Mouse (Mus musculus) brain, embryonic 14.5 days (tissue): Measurements from ENCODE around the gene Psmd9. TPM values are rescaled to one million over a fixed set of nuclear protein-coding genes. Genes with fewer than 3 reads are reported as not detected.

ENCODE experiments used
- DNase-seq: peaks from one replicate; pipeline ENCODE4 v3.0.0-alpha.2; 2011; ENCODE audit warnings: low read depth
- CTCF ChIP-seq: fragments of 200-500 bp; IDR thresholded peaks from 2 replicates; pipeline ENCODE4 v1.5.1; 2012; ENCODE audit warnings: inconsistent platforms, mild to moderate bottlenecking, moderate library complexity, borderline replicate concordance; ENCODE audit not compliant: insufficient read depth, insufficient read length; ENCODE audit errors: extremely low read depth
- POLR2A ChIP-seq: fragments of 200-500 bp; IDR thresholded peaks from 2 replicates; pipeline ENCODE4 v1.6.1; 2012; ENCODE audit warnings: mild to moderate bottlenecking, inconsistent platforms, borderline replicate concordance; ENCODE audit not compliant: poor library complexity, insufficient read depth, insufficient read length, severe bottlenecking; ENCODE audit errors: extremely low read depth
- polyA plus RNA-seq: library from polyadenylated mRNA; depleted of rRNA; stranded (reverse); fragments of >200 nt; gene quantifications from 2 replicates; pipeline ENCODE4 v1.2.3, GENCODE M21; 2012

Gene Psmd9
- polyA plus RNA-seq, 1 experiment: 36.2 TPM

GRCm38 (mm10) chr5:123226851-123227250 is 57.6 kb downstream of the Psmd9 start:
- TF ChIP-seq CTCF: no peak
- no peak for TF ChIP-seq POLR2A
- DNase-seq: no peak

GRCm38 (mm10) chr5:123227762-123228523 is 58.7 kb downstream of the Psmd9 start:
- TF ChIP-seq POLR2A (peak; percentile 49; the same call in 1 of the 2 replicates), CTCF (no peak)
- DNase-seq: peak; percentile 98

- TF ChIP-seq CTCF (no peak), POLR2A (no peak)
- DNase-seq: no peak
Measured at GRCm38 (mm10) chr5:123228524-123228922, 59.3 kb downstream of the Psmd9 start.

GRCm38 (mm10) chr5:123229296-123229695 is 60.1 kb downstream of the Psmd9 start:
- TF ChIP-seq CTCF (no peak), POLR2A (no peak)
- DNase-seq: no peak

- DNase-seq: no peak
- TF ChIP-seq POLR2A (no peak), CTCF (no peak)
Measured at GRCm38 (mm10) chr5:123232180-123232579, 63.0 kb downstream of the Psmd9 start.

- TF ChIP-seq CTCF (peak; percentile 63; the same call in 1 of the 2 replicates), POLR2A (no peak)
- DNase-seq: peak; percentile 76
Measured at GRCm38 (mm10) chr5:123235731-123236130, 66.5 kb downstream of the Psmd9 start.

GRCm38 (mm10) chr5:123236426-123236825 is 67.2 kb downstream of the Psmd9 start:
- no peak for DNase-seq
- TF ChIP-seq POLR2A: no peak
- no peak for TF ChIP-seq CTCF

GRCm38 (mm10) chr5:123239501-123239900 is 70.3 kb downstream of the Psmd9 start:
- no peak for TF ChIP-seq CTCF
- TF ChIP-seq POLR2A: no peak
- no peak for DNase-seq

GRCm38 (mm10) chr5:123245518-123245917 is 76.3 kb downstream of the Psmd9 start:
- peak; percentile 84 for TF ChIP-seq CTCF
- TF ChIP-seq POLR2A: no peak
- DNase-seq: peak; percentile 70

- no peak for DNase-seq
- TF ChIP-seq CTCF (no peak), POLR2A (no peak)
Measured at GRCm38 (mm10) chr5:123251390-123251789, 82.2 kb downstream of the Psmd9 start.

GRCm38 (mm10) chr5:123251834-123252233 is 82.6 kb downstream of the Psmd9 start, which contains the start of gene Wdr66:
Gene Wdr66 (plus strand): TSS chr5:123252102.
- TF ChIP-seq CTCF: peak; percentile 97
- no peak for TF ChIP-seq POLR2A
- DNase-seq: peak; percentile 98
